Mouse (Mus musculus) hindbrain, embryonic 10.5 days (tissue): Measurements from ENCODE around the gene Olfr54. TPM values are rescaled to one million over a fixed set of nuclear protein-coding genes. Genes with fewer than 3 reads are reported as not detected.
"Not testable (repeated sequence)": the region's sequence is repeated elsewhere in the genome, so short reads cannot be mapped to it uniquely, and the experiment has no call there.

ENCODE experiments used
- DNase-seq: peaks from one replicate; pipeline ENCODE4 v3.0.0-alpha.2; 2017; ENCODE audit warnings: low spot score
- H3K27ac ChIP-seq: fragments of 300-500 bp; sonication (generic); 2 replicates; pipeline ENCODE4 v1.5.1; 2016; ENCODE audit warnings: mild to moderate bottlenecking, moderate library complexity
- H3K27me3 ChIP-seq: fragments of 300-500 bp; sonication (generic); 2 replicates; pipeline ENCODE4 v1.6.1; 2016; ENCODE audit warnings: mild to moderate bottlenecking; ENCODE audit not compliant: poor library complexity, insufficient read depth, severe bottlenecking
- H3K36me3 ChIP-seq: fragments of 300-500 bp; sonication (generic); 2 replicates; pipeline ENCODE4 v1.6.1; 2016; ENCODE audit warnings: mild to moderate bottlenecking, moderate library complexity
- H3K4me1 ChIP-seq: fragments of 300-500 bp; sonication (generic); replicated peaks from 2 replicates; pipeline ENCODE4 v1.6.1; 2016; ENCODE audit warnings: mild to moderate bottlenecking
- H3K4me3 ChIP-seq: fragments of 300-500 bp; sonication (generic); 2 replicates; pipeline ENCODE4 v1.5.1; 2016; ENCODE audit warnings: mild to moderate bottlenecking, moderate library complexity
- H3K9me3 ChIP-seq: fragments of 300-500 bp; sonication (generic); 2 replicates; pipeline ENCODE4 v1.6.1; 2016; ENCODE audit warnings: mild to moderate bottlenecking, moderate library complexity
- WGBS: fragments of 180-500 bp; shearing (Covaris S2); methylation state at CpG from one replicate; pipeline ENCODE4 v1.1.7; 2016; 5-methylcytosine and 5-hydroxymethylcytosine counted together
- polyA plus RNA-seq: library from polyadenylated mRNA; unstranded; fragments of >200 nt; fragmentation: Nextera tagmentation; extraction: Ambion mirVana; gene quantifications from 2 replicates; pipeline ENCODE4 v1.2.1, GENCODE M21; 2016

The Olfr54 gene
- polyA plus RNA-seq, 1 experiment from 2014 or later, result not detected

DNA sequence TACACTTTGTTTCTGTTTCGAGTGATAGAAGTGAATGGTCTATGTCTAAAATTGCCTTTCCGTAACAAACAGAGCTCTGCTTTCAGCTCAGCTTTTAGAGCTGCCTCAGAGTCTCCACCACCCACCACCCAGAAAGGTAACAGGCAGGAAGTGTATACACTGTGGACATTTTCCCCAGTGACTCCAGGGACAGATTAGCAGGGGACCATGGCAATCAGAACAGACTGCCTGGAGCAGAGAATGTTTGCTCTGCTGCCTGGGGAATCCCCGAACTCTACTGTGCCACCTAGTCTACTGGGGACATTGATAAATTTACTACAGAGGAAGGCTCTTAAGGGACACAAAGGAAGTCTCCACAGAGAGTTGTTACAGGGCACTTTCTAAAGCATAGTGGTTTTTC lies 30.7 kb downstream of the Olfr54 start:
- H3K4me3 ChIP-seq, DNase-seq, H3K4me1 ChIP-seq, H3K36me3 ChIP-seq, H3K27me3 ChIP-seq, H3K9me3 ChIP-seq, H3K27ac ChIP-seq: not testable (repeated sequence)
- WGBS, result 77% methylated on average over 3 of the region's 3 CpGs

DNA sequence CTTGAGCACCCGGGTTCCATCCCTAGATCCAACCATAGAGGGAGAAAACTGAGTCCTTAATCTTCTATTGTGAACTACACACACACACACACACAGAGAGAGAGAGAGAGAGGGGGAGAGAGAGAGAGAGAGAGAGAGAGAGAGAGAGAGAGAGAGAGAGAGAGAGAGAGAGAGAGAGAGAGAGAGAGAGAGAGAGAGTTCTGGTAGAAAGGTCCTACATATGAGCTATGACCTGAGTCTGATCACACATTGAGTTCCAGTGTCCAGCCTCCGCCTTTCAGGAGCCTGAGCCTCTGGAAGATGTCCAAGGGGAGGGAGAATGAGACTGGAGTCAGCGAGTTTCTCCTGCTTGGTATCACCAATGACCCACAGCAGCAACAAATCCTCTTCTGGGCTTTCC lies 33.8 kb downstream of the Olfr54 start, which contains the start of gene Olfr1375:
Olfr1375 (plus strand) TSS at position 301 of the 400 bp plus-strand sequence.
- 82% methylated on average over 3 of the region's 3 CpGs for WGBS
- H3K36me3 ChIP-seq, H3K9me3 ChIP-seq, H3K27me3 ChIP-seq, H3K4me3 ChIP-seq, H3K4me1 ChIP-seq, H3K27ac ChIP-seq, DNase-seq: not testable (repeated sequence)

DNA sequence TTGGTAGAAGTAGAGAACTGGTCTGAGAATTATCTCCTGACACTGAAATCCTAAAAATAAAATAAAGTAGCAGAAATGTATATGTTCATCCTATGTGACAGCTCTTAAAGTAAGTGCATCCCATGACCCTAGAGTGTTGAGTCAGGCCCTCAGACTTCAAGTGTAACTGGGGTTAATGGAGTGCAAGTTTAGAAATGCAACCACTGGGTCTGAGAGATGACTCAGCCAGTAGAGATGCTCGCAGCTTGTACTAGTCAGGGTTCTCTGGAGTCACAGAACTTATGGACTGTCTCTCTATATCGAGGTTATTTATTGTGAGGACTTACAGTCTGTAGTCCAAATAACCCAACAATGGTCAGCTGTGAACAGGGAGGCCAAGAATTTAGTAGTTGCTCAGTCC lies 37.6 kb downstream of the Olfr54 start:
- Histone ChIP-seq H3K36me3 (no peaks in the 10 kb centered on the region), H3K27me3 (no peaks in the 10 kb centered on the region), H3K4me3 (no peak overlapping the region), H3K9me3 (no peaks in the 10 kb centered on the region), H3K4me1 (no peaks in the 10 kb centered on the region), H3K27ac (no peak overlapping the region)
- 70% methylated on average over 2 of the region's 2 CpGs for WGBS
- no peak for DNase-seq

DNA sequence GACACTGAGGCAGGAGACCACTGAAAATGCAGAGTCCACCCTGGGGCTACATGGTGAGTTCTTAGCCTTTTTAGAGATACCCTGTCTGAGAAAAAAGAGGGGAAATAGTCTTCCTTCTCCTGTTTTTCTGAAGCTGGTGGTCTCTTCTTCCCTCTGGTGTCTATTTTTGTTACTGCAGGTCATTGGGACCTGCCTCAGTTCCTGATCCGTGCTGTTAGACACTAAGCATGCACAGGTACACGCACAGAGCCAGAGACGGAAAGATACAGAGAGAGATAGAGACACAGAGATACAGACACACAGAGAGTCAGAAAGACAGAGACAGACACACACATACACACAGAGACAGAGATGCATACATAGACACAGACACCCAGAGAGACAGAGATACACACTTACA lies 39.2 kb downstream of the Olfr54 start:
- WGBS, result 58% methylated on average over 3 of the region's 3 CpGs
- H3K36me3 ChIP-seq, result no peaks in the 10 kb centered on the region
- no peak for DNase-seq
- no peaks in the 10 kb centered on the region for H3K27me3 ChIP-seq
- H3K9me3 ChIP-seq, result no peaks in the 10 kb centered on the region
- H3K27ac ChIP-seq, result no peak overlapping the region
- no peaks in the 10 kb centered on the region for H3K4me1 ChIP-seq
- H3K4me3 ChIP-seq, result no peak overlapping the region

DNA sequence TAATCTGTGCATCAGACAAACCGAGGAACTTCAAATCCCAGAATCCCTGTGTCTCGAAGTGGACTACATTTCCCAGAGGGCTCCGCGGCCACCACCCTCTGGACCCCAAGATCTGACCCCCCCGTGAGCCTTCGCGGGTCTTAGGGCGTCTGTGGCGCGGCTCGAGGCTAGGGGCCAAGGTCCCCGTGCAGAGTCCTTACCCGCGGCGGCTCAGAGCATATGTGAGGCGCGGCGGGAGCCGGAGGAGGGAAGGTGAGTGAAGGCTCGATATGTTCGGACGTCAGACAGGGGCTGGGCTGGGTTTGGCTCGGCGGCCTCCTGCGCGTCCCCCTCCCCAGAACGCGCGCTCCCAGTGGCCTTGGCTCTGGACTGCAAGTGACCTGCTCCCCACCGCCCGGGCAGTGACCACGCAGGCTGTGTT lies 45.1 kb downstream of the Olfr54 start, which contains the start of gene Zfp354a:
Zfp354a (plus strand) TSS at position 107 of the 421 bp plus-strand sequence.
- Histone ChIP-seq H3K9me3 (no peaks in the 10 kb centered on the region), H3K4me1 (peaks cover 11% of the 10 kb centered on the region), H3K27ac (peak within 1 kb of the TSS; percentile 94), H3K4me3 (peak within 1 kb of the TSS; percentile 77), H3K36me3 (peaks cover 29% of the 10 kb centered on the region), H3K27me3 (no peaks in the 10 kb centered on the region)
- under 1% methylated on average over 32 of the region's 32 CpGs for WGBS
- DNase-seq, result peak; percentile 87

DNA sequence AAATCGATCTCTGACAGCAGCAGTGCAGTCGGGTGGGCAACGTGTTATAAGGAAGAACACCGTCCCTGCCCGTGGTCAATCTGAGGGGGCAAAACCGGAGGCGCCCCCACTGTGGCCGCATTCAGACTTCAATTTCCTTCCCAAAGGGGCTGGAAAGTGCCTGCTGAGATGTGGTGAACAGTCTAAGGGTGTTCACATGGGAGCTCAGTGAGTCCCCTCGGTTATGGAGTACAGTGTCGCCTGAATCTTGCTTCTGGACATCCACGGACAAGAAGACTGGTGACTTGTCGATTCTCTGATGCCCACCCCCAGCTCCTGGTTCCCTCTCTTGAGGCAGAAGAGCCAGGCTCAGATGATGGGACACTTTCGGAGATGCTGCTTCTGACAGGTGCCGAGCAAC lies 45.6 kb downstream of the Olfr54 start:
- Histone ChIP-seq H3K4me3 (peak overlapping the region; percentile 77), H3K27me3 (no peaks in the 10 kb centered on the region), H3K9me3 (no peaks in the 10 kb centered on the region), H3K27ac (peak overlapping the region; percentile 94), H3K36me3 (peaks cover 32% of the 10 kb centered on the region), H3K4me1 (peaks cover 11% of the 10 kb centered on the region)
- WGBS, result 17% methylated on average over 14 of the region's 14 CpGs
- no peak for DNase-seq

DNA sequence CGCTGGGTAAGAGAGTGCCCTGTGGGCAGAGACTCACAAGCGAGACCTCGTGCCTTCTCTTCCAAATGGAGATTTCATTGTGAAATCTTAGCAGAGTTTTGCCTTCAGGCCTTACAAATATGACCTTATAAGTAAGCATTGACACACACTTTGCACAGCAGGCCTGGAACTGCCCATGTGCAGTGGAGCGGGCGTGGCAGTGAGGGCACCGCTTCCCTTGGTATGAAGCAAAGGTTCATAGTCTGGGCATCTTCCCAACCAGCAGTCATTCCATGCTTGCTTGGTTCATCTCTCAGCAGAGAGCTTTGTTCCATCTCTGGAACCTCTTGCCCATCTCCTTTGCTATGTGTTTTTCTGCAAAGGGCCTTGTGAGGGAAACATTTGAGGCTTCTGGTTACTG lies 46.9 kb downstream of the Olfr54 start:
- H3K36me3 ChIP-seq, result peaks cover 46% of the 10 kb centered on the region
- H3K27me3 ChIP-seq, result no peaks in the 10 kb centered on the region
- H3K9me3 ChIP-seq, result no peaks in the 10 kb centered on the region
- DNase-seq, result no peak
- no peak overlapping the region for H3K27ac ChIP-seq
- 94% methylated on average over 6 of the region's 6 CpGs for WGBS
- peaks cover 11% of the 10 kb centered on the region for H3K4me1 ChIP-seq
- H3K4me3 ChIP-seq, result no peak overlapping the region

DNA sequence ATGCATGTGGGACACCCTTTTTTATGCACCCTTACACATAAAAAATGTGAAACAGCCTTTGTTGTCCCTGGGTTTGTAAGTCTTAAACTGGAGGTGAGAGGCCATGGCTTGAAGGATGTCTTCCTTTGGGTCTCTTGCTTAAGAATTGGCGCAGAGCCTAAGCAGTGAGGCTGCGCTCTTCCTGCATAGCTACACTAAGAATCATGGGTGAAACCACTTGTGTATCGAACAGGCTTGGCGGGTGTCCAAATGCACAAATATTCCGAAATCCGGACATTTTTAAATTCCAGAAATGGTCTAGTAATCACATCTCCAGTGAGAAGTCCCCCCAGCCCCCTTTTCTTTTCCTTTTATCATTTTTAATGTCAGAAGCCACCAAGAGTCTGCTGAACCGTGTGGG lies 49.2 kb downstream of the Olfr54 start:
- 93% methylated on average over 7 of the region's 7 CpGs for WGBS
- Histone ChIP-seq H3K4me1 (peaks cover 11% of the 10 kb centered on the region), H3K36me3 (peaks cover 69% of the 10 kb centered on the region), H3K27me3 (no peaks in the 10 kb centered on the region), H3K27ac (no peak overlapping the region), H3K9me3 (no peaks in the 10 kb centered on the region), H3K4me3 (no peak overlapping the region)
- DNase-seq, result no peak

DNA sequence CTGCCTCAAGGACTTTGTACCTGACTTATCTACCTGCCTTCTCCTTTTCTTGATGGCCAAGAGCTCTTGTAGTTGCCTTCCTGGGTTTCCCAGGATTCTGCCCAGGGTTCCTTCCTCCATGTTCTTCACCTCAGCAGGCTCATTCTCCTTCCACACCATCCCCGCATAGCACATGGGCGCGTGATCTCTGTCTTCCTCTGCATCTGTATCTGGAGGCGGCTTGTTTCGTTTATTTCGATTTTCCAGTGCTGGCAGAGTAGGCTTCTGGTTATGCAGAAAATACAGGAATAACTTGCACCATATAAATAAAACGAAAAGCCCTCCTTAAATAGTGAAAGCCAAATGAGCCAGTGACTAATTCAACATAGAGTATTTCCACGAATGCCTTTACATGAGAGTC lies 49.8 kb downstream of the Olfr54 start:
- Histone ChIP-seq H3K4me1 (peaks cover 11% of the 10 kb centered on the region), H3K27me3 (no peaks in the 10 kb centered on the region), H3K4me3 (no peak overlapping the region), H3K36me3 (peaks cover 74% of the 10 kb centered on the region), H3K27ac (no peak overlapping the region), H3K9me3 (peaks cover 5% of the 10 kb centered on the region; the same call in 1 of the 2 replicates)
- WGBS, result 95% methylated on average over 8 of the region's 8 CpGs
- DNase-seq, result no peak

Other genes starting within 250 kb of the Olfr54 start
- gene Zfp354c, start 186.5 kb upstream of the Olfr54 start, polyA plus RNA-seq, result 24.6 and 28.6 TPM in 2 replicates
- 0.45 and 0.94 TPM in 2 replicates for gene Zfp879, start 172.7 kb upstream of the Olfr54 start, polyA plus RNA-seq
- gene Grm6, start 163.6 kb upstream of the Olfr54 start, polyA plus RNA-seq, result not detected in 2 replicates
- 11.9 and 12.8 TPM in 2 replicates for gene Zfp454, start 126.6 kb upstream of the Olfr54 start, polyA plus RNA-seq
- gene Zfp2, start 98.1 kb upstream of the Olfr54 start, polyA plus RNA-seq, result 27.0 and 27.8 TPM in 2 replicates
- gene Zfp354b, start 82.6 kb upstream of the Olfr54 start, polyA plus RNA-seq, result 0.88 and 1.1 TPM in 2 replicates
- gene 4933414I15Rik, start 70.5 kb upstream of the Olfr54 start, polyA plus RNA-seq, result not detected in 2 replicates
- gene Prop1, start 60.5 kb upstream of the Olfr54 start, polyA plus RNA-seq, result not detected in 2 replicates
- not detected in 2 replicates for gene Olfr1378, start 47.7 kb upstream of the Olfr54 start, polyA plus RNA-seq
- gene Olfr1377, start 32.3 kb upstream of the Olfr54 start, polyA plus RNA-seq, result not detected in 2 replicates
- gene Olfr51, start 10.6 kb upstream of the Olfr54 start, polyA plus RNA-seq, result not detected in 2 replicates
- gene Olfr1375, start 33.9 kb downstream of the Olfr54 start, polyA plus RNA-seq, result not detected in 2 replicates
- gene Zfp354a, start 45.0 kb downstream of the Olfr54 start, polyA plus RNA-seq, result 6.8 and 9.8 TPM in 2 replicates
- gene Gm12569, start 206.2 kb downstream of the Olfr54 start, polyA plus RNA-seq, result not detected in 2 replicates
- 95.3 and 102 TPM in 2 replicates for gene Clk4, start 247.5 kb downstream of the Olfr54 start, polyA plus RNA-seq
- gene BC049762, start 248.8 kb downstream of the Olfr54 start, polyA plus RNA-seq, result 0.65 TPM in 1 of 2 replicates, not detected in the other